In the genomic region with DNA sequence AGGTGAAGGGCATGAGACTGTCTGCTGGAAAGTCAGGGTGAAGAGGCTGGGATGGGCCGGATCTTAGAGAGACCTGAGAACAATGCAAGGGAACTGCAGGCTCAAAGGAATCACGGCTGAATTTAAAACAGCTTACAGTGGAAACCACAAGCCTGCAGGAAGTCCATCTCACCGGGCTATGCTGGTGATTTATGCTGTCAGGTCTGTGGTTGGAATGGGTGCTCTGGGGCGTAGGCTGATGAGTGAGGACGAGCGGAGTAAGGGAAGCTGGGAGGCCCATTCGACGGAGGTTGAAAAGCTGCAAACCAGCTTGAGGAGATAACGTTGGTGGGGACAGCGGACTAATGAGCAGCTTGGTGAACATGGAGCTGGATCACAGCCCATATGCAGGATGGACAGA, we compare ENCODE assay signal across 11 mouse cellular contexts.
DNase-seq lines count a peak whose midpoint lies in the region; ATAC-seq and TF ChIP-seq lines count a peak whose summit lies in the region.
"Had no signal": no experiment of that assay in that cellular context is flagged by ENCODE, and none has a peak within 500 bp of the region (broad histone marks: within the 10 kb centered on the region; RNA-seq: fewer than 3 reads in every experiment).

No protein-coding gene starts in this region.

- DNase-seq in hindbrain, embryonic 14.5 days (ENCODE audit: low spot score): no peak
- no peak for DNase-seq in hindbrain, embryonic 11.5 days (ENCODE audit: low spot score)
- peak; percentile 65 for DNase-seq in 416B (ENCODE audit: low read depth)
- peak; percentile 43 for DNase-seq in c-Kit-positive CD71-negative TER-119-negative erythroid progenitor cells, embryonic 14.5 days (ENCODE audit: low read depth)
- no peak for DNase-seq in liver, postnatal 0 days
- no peak for DNase-seq in thymus, adult 2 months
- no peak for DNase-seq in gastrocnemius, postnatal 36 days
- DNase-seq: adrenal gland, postnatal 36 days; heart, postnatal 36 days had no signal

- intact Hi-C loops in gastrocnemius, postnatal 36 days (cut with DNase I): no loop called here

- no peak for TF ChIP-seq CTCF in liver, postnatal 0 days (IDR thresholded peaks at IDR 0.05; ENCODE audit: low read depth)
- no peak for TF ChIP-seq CTCF in thymus, adult 2 months (IDR thresholded peaks at IDR 0.05; ENCODE audit: borderline replicate concordance, control insufficient read depth, extremely low read depth, insufficient read depth, low read length, poor library complexity)

- no peak for TF ChIP-seq EP300 in liver, postnatal 0 days (IDR thresholded peaks at IDR 0.05; ENCODE audit: low read depth)

- TF ChIP-seq POLR2A in thymus, adult 2 months (IDR thresholded peaks at IDR 0.05; ENCODE audit: control insufficient read depth, extremely low read depth, insufficient read depth, low read length, poor library complexity): no peak

- H3K4me1 ChIP-seq in hindbrain, embryonic 14.5 days (replicated peaks; ENCODE audit: control insufficient read depth, insufficient read depth, low read length): peaks cover 20% of the 10 kb centered on the region
- no peaks in the 10 kb centered on the region for H3K4me1 ChIP-seq in hindbrain, embryonic 11.5 days (replicated peaks; ENCODE audit: control insufficient read depth, insufficient read depth, low read length)
- H3K4me1 ChIP-seq in liver, postnatal 0 days (ENCODE audit: insufficient read depth): no peaks in the 10 kb centered on the region; the same call in 1 of the 2 replicates
- H3K4me1 ChIP-seq in thymus, adult 2 months (replicated peaks; ENCODE audit: control insufficient read depth, insufficient read depth, low read length): peaks cover 5% of the 10 kb centered on the region

- H3K27ac ChIP-seq in hindbrain, embryonic 14.5 days: peak overlapping the region; percentile 23; the same call in 1 of the 2 replicates
- no peak overlapping the region for H3K27ac ChIP-seq in hindbrain, embryonic 11.5 days (ENCODE audit: low read depth, low read length)
- no peak overlapping the region for H3K27ac ChIP-seq in liver, postnatal 0 days (ENCODE audit: low read depth)
- H3K27ac ChIP-seq in thymus, adult 2 months (ENCODE audit: control insufficient read depth, insufficient read depth, low read length): no peak overlapping the region

- H3K4me2 ChIP-seq in hindbrain, embryonic 14.5 days (replicated peaks): no peak overlapping the region
- no peak overlapping the region for H3K4me2 ChIP-seq in hindbrain, embryonic 11.5 days (replicated peaks; ENCODE audit: low read depth, low read length)
- no peak overlapping the region for H3K4me2 ChIP-seq in liver, postnatal 0 days (ENCODE audit: low read depth, low read length)

- H3K36me3 ChIP-seq in hindbrain, embryonic 14.5 days (replicated peaks; ENCODE audit: control insufficient read depth, insufficient read depth): no peaks in the 10 kb centered on the region
- H3K36me3 ChIP-seq in hindbrain, embryonic 11.5 days (ENCODE audit: control insufficient read depth, insufficient read depth, low read length): no peaks in the 10 kb centered on the region
- no peaks in the 10 kb centered on the region for H3K36me3 ChIP-seq in liver, postnatal 0 days (replicated peaks; ENCODE audit: insufficient read depth, low read length)
- H3K36me3 ChIP-seq in thymus, adult 2 months (ENCODE audit: control insufficient read depth, insufficient read depth, low read length): no peaks in the 10 kb centered on the region

- no peak overlapping the region for H3K4me3 ChIP-seq in hindbrain, embryonic 14.5 days (replicated peaks; ENCODE audit: low read length)
- no peak overlapping the region for H3K4me3 ChIP-seq in hindbrain, embryonic 11.5 days (ENCODE audit: low read depth, low read length)
- no peak overlapping the region for H3K4me3 ChIP-seq in liver, postnatal 0 days (ENCODE audit: low read depth, low read length)
- H3K4me3 ChIP-seq in thymus, adult 2 months (ENCODE audit: control insufficient read depth, insufficient read depth, low read length): no peak overlapping the region

- no peaks in the 10 kb centered on the region for H3K27me3 ChIP-seq in hindbrain, embryonic 14.5 days (ENCODE audit: control insufficient read depth, insufficient read depth, low read length)
- no peaks in the 10 kb centered on the region for H3K27me3 ChIP-seq in hindbrain, embryonic 11.5 days (ENCODE audit: control insufficient read depth, insufficient read depth, low read length)
- no peaks in the 10 kb centered on the region for H3K27me3 ChIP-seq in liver, postnatal 0 days (ENCODE audit: insufficient read depth, low read length)
- H3K27me3 ChIP-seq in thymus, adult 2 months (ENCODE audit: control insufficient read depth, insufficient read depth, low read length): no peaks in the 10 kb centered on the region

- 54% methylated on average over 10 of the region's 10 CpGs for WGBS in hindbrain, embryonic 14.5 days
- WGBS in hindbrain, embryonic 11.5 days: 68% methylated on average over 10 of the region's 10 CpGs
- WGBS in liver, postnatal 0 days (ENCODE audit: insufficient replicate concordance): 24% methylated on average over 10 of the region's 10 CpGs
- 20% methylated on average over 10 of the region's 10 CpGs for WGBS in thymus, adult 2 months

- no peak overlapping the region for H3K9ac ChIP-seq in hindbrain, embryonic 14.5 days
- H3K9ac ChIP-seq in hindbrain, embryonic 11.5 days (ENCODE audit: low read depth, low read length): no peak overlapping the region
- no peak overlapping the region for H3K9ac ChIP-seq in liver, postnatal 0 days (replicated peaks)

- no peaks in the 10 kb centered on the region for H3K9me3 ChIP-seq in hindbrain, embryonic 14.5 days (ENCODE audit: control insufficient read depth, low read length)
- no peaks in the 10 kb centered on the region for H3K9me3 ChIP-seq in hindbrain, embryonic 11.5 days (ENCODE audit: control insufficient read depth, low read length)
- no peaks in the 10 kb centered on the region for H3K9me3 ChIP-seq in liver, postnatal 0 days (ENCODE audit: low read length)

- ATAC-seq in hindbrain, embryonic 14.5 days (ENCODE audit: low FRiP score): no peak
- ATAC-seq in hindbrain, embryonic 11.5 days (ENCODE audit: low FRiP score): no peak
- 0 out of 2 replicates have a peak, but pooled peaks have one; percentile 41 for ATAC-seq in liver, postnatal 0 days
- ATAC-seq in activated CD4-positive, CD25-positive, alpha-beta regulatory T cell, adult 4 months: no peak
- ATAC-seq: lung, postnatal 0 days had no signal

Comparison
In these comparisons a context has a peak if more than half of its experiments do, and no peak if none do; other contexts are left out.
1. DNase-seq: peak in 416B (single experiment) and c-Kit-positive CD71-negative TER-119-negative erythroid progenitor cells, embryonic 14.5 days (single experiment); none in hindbrain, embryonic 14.5 days (single experiment), hindbrain, embryonic 11.5 days (single experiment), liver, postnatal 0 days (single experiment), thymus, adult 2 months (single experiment) and gastrocnemius, postnatal 36 days (0 of 2).